Mouse (Mus musculus): ENCODE results near the gene Gm9780.
"Not testable (repeated sequence)": the region's sequence is repeated elsewhere in the genome, so short reads cannot be mapped to it uniquely, and the experiment has no call there.

Gene Gm9780

DNA sequence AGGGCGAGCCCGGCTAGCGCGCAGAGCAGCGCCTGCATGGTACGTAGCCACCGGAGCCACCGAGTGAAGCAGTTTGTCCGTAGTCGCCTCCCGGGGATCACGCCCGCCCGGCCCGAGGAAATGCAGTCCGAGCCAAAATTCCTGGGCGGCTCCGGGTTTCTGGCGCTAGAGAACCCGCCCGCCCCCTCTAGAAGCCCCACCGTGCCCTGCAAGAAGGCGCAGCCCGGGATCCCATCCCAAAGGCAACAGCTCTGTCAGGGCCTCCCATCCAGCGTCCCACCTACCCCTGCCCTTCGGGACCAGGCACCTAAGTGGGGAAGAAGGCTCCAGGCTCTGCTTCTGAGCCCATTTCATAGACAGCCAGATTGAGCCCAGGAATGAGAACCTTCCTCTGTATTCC lies at the start of gene Gm9780:
Gene Gm9780, minus strand, starts transcription at position 101 of the 400 bp plus-strand sequence.
- not testable (repeated sequence) for DNase-seq (ENCODE audit: low spot score in 2 of 2)

DNA sequence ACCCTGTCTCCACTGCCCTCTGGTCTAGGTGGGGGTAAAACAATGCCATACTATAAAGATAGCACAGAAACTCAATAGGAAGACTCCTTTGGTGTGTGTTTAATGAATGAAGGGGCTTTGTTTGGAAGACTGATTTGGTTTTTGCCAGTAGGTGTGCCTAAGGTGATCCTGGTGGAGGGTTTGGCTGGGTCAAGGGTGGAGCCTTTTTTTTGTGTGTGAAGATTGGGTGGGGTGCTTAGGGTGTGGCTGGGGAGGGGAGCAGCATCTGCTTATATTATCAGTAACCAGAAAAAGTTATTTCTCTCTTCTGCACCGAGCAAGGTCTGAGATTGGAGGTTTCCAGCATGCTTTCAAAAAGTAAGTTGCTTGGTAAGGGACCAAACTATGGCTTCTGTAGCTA lies 39.5 kb upstream of the Gm9780 start, which contains the start of gene Cphx3:
Gene Cphx3, plus strand, starts transcription at position 301 of the 400 bp plus-strand sequence.
- DNase-seq (ENCODE audit: low spot score in 2 of 2) = not testable (repeated sequence)

DNA sequence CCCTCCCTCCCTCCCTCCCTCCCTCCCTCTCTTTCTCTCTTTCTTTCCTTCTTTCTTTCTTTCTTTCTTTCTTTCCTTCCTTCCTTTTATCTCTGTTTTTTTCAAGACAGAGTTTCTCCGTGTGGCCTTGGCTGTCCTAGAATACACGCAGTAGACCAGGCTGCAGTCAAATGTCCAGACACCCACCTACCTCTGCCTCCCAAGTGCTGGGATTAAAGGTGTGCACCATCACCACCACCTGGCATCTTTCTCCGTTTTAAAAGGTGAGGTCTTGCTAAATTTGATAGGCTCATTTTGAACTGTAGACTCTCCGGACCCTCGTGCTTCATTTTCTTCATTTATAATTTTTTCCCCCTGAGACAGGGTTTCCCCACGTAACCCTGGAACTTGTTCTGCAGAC lies 38.7 kb upstream of the Gm9780 start, which contains the start of gene Cphx2:
Gene Cphx2, plus strand, starts transcription at position 301 of the 400 bp plus-strand sequence.
- DNase-seq (ENCODE audit: low spot score in 2 of 2) = not testable (repeated sequence)

DNA sequence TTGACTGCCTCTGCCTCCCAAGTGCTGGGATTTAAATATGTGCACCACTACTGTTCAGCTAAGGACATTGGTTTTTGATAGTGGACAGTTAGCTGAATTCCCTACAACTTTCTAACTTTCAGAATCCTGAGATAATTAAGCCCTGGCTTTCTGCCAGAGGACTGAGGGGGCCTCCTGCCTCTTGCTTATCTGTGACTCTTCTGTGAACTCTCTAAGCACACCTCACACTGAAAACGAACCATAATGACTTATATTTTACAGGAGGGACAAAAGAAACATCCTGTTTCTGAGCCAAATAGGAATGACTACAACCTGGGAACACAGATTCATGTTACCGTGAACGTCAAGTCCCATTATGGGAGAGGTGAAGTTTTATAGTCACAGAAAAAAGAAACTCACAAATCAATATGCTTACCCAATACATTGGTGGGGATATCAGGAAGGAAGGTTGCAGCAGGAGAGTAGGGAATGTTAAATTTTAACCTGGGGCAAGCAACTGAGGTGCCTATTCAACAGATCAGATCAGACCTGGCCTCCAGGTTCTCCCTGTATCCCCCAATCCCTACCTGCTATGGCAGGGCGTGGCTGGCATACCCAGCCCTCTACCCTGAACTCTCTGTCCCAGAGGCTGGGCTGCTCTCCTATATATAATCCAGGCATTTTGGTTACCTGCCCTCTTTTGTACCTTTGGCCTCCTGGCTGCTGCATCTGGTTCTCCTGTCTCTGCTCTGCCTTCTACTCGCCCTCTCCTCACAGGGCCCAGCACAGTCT lies 34.3 kb upstream of the Gm9780 start:
- DNase-seq (ENCODE audit: low spot score in 2 of 2) = not testable (repeated sequence)

DNA sequence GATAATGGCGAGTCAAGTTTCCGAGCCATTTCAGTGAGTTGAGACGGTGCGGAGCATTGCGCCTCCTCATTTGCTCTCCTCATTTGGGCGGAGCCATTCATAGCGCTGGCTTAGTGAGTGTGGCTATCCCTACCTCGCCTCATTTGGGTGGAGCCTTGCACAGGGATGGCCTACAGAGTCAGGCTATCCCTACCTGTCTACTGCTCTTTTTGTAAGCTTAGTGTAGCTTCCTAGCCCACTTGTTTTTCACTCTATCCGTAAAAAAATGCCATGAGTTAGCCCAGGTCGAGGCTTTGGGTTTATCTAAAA lies 24.8 kb upstream of the Gm9780 start, which contains the start of gene Tmem254c:
Gene Tmem254c, minus strand, starts transcription at position 31 of the 309 bp plus-strand sequence.
- not testable (repeated sequence) for DNase-seq (ENCODE audit: low spot score in 2 of 2)

DNA sequence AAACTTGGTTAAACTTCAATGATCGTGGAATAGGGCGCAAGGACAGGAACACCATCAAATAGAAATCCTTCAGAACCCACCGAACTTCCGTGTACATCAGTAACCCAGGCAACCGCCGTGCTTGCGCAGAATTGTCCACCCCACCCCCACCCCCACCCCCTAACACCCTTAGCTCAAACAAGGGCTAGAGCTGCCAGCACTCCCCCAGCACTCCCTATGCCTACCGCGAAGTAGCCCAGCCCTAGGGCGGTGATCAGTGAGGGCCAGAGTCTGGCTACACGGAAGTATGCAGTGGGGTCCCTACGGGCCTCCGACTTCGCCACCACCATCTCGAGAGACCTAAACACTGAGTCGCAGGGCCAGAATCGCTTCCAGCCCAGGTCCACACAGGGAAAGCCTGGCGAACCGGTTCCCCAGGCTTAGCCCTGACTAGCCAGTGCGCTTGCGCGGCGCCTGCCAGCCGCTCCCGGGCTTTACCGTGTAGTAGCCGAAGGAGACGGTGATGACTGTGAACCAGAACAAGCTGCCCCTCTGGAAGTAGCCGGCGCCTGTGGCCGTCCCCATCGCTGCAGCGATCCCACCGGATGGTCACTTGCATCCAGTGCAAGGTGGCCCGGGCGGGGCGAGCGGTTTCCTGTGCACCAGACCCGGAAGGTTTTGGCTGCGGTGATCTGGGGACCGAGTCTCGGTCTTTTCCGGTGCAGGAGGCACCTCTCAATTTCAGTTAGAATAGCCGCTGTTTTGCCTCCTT lies 24.2 kb upstream of the Gm9780 start:
- not testable (repeated sequence) for DNase-seq (ENCODE audit: low spot score in 2 of 2)

DNA sequence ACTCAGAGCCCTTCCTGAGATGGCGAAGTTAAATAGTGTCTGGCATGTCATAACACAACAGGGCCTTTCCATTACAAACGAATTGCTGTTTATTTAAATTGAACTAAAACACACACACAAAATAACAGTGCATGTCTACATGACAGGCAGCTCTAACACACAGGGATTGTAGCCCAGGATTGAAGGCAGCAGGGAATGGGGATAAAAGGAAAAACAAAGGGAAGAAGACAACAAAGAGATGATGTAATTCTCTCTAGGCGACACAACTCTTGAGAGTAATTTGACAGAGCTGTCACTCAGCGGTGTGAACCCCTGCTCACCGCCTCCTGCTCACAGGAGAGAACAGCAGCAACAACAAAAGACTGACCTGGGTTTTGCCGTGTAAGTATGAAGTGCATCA lies 16.9 kb upstream of the Gm9780 start:
- not testable (repeated sequence) for DNase-seq (ENCODE audit: low spot score in 2 of 2)

DNA sequence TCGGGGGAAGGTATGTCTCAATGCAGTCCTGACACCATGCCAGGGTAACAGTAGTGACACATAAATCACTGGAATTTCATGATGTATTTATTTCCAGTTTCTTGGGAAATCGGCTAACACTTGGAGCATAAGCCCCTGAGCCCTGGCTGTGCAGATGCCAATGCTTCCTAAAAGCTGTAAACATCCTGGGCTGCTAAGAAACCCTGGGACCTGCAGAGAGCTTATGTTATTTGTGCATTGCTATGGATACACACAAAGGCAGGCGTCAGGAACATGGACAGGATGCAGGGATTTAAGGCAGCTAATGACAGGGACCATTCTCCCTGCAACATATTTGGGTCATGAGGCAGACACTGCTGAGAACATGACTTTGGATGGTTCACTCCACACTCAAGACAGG lies 15.7 kb upstream of the Gm9780 start:
- DNase-seq (ENCODE audit: low spot score in 2 of 2) = not testable (repeated sequence)

DNA sequence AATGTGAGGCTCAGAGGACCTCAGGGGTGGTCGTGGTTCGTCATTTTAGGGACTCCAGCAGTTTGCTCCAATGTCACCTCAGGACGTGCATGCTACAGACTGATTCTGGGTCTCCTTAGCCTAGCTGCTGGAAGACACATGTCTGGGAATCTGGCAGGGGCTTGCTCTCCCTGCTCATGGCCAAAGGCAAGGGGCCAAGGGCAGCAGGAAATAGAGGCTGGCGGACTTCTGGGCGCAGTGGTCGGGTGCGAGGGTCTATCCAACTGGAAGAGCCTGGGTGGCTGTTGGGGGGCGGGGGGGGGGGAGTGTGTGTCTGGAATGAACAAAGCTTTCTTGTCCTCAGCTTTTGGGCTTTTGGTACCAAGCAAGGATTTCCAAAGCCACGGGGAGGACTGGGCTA lies 6.3 kb upstream of the Gm9780 start:
- DNase-seq (ENCODE audit: low spot score in 2 of 2) = not testable (repeated sequence)

DNA sequence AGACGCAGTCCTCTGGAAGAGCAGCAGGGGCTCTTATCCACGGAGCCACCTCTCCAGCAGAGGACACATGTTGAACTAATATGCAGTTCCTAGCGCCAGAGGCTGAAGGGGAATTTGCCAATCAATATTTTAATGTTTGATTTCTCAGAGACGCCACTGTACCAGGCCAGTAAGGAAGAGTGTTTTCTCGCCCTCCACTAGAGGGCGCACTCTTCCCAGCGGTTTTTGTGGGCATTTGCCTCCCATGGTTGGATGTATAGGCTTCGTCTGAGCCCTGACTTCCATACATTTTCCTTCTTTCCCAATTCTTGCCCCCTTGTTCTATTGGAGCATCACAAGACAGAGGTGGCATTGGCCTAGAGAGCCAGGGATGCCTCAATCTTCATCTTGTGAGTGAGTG lies 4.5 kb upstream of the Gm9780 start:
- DNase-seq (ENCODE audit: low spot score in 2 of 2) = not testable (repeated sequence)

DNA sequence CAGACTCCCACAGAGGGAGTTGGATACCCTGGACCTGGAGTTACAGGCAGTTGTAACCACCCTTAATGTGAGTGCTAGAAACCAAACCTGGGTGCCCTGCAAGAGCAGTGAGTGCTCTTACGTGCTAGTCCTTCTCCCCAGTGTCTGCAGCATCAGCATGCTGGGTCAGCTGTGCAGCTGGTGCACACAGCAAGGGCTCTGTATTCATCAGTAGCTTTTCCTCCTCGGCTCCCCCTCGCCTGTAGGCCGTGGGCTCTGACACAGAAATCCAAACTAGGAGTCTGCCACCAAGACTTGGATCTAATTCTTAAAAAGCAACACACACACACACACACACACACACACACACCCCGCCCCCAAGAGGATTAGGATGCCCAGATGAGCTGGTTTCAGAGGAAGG lies 2.5 kb upstream of the Gm9780 start:
- DNase-seq (ENCODE audit: low spot score in 2 of 2) = not testable (repeated sequence)

DNA sequence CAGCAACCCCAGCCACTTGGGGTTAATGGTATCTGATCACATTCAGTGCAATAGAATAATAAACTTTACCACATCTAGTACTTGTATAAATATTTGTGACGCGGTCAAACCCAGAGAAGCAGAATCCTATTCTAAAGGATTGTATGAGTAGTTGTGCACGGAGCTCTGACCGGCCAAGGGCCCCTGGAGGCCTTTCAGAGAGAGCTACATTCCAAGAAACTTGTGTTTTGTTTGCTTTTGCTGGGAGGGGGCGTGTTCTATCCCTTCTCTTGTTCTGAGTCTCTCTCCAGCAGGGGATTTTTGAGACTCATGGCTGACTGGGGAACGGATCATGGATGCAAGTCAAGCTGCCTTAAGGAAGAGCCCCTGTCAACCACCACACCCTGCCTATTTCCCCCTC lies 7.1 kb downstream of the Gm9780 start:
- not testable (repeated sequence) for DNase-seq (ENCODE audit: low spot score in 2 of 2)

DNA sequence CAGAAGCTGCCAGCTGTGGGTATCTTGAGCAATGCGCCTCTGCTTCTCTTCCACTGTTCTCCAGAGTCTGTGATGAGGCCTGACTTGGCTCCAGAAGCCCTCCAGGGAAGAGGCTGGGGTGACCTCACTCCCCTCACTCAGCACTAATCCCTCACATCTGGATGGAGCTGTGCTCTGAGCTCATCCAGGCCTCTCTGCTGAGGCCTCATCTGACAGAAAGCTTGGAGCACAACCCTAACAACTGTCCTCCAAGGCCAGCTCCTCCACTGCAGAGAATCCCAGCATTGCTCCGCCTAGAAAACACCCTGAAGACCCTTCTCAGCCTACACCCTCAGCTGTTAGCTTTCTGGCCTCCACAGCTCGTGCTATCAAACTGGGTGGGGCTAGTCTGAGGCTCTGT lies 8.1 kb downstream of the Gm9780 start:
- not testable (repeated sequence) for DNase-seq (ENCODE audit: low spot score in 2 of 2)

DNA sequence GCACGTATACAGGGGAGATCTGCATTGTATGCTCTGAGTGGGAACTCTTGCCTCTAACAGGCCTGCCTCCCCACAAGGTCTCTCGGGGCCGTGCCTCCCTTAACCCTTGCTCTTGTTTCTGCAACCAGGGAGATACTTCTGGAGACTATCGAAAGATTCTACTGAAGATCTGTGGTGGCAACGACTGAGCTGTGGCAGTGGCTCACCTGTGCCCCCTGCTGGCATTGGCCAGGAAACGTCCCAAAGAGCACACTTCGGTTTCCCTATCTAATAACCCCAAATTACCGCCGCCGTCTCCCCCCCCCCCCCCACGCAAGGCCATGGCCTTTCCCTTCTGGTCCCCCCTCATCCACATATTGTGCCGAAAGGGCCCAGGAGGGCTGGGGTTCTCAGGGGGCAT lies 16.9 kb downstream of the Gm9780 start:
- DNase-seq (ENCODE audit: low spot score in 2 of 2) = not testable (repeated sequence)

DNA sequence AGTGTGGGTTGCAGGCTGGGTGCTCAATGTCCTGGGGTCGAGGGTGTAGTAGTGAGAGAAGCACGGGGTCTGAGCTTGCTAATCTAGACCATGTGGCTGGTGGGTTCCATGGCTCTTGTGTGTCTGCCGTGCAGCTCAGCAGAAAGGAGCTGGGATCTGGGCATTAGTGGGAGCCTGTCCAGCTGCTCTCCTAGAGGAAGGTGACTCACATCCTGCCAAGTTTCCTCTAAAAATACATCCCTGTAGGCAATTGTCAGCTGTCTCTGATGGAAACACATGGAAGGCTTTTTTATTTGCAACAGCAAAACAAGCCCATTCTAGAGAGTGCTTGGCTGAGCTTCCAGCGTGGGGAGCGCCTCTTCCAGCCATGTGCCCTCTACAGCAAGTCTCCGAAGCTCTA lies 19.7 kb downstream of the Gm9780 start:
- not testable (repeated sequence) for DNase-seq (ENCODE audit: low spot score in 2 of 2)

DNA sequence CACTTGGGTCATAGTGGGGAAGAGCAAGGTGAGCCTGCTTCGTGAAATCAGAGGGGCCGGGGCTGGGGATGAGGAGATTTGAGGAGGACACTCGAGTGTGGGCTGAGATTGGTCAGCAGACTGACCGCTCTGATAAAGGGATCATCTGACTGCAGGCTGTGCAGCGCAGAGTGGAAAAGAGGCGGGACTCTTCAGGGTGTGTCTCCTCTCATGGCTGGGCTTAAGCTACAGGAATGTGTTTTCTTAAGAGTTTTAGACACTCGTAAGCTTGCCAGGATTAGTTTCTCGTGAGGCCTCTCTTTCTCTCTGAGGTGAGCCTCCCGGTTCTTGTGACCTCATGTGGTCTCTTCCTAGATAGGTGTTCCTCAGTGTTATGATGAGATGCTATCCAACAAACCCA lies 21.0 kb downstream of the Gm9780 start:
- DNase-seq (ENCODE audit: low spot score in 2 of 2) = not testable (repeated sequence)

DNA sequence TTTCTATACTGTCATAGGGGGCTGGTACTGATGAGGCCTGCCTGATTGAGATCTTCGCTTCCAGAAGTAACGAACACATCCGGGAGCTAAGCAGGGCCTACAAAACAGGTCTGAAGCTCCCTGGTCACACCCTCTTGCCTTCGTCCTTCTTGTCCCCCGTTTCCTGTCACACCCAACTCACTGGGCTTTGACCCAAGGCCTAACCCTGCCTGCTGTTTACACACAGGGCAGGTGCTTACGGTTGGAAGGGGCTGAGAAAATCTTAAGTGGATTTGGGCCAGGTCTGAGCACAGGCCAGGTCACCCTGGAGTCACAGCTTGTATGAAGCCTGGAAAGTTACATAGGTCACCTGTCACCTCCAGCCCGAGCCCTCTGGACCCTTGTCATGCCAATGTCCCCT lies 26.1 kb downstream of the Gm9780 start:
- DNase-seq (ENCODE audit: low spot score in 2 of 2) = not testable (repeated sequence)

DNA sequence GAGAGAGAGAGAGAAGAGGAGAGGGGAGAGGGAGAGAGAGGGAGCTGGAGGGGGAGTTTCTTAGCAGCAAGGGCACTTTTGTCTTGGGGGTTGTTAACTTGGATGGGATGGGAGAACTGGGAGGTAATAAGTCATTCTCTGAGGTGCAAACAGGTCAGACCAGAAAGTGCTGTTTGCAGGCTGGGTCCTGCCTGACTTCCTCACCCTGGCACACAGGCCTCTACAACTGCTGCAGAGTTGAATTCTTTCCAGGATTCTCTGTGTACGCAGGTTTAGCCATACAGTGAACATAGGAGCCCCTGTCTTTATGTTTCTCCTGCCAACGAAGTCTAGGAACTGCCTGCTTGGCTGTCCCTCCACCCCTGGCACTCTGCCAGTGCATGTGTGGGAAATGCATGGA lies 35.0 kb downstream of the Gm9780 start:
- DNase-seq (ENCODE audit: low spot score in 2 of 2) = not testable (repeated sequence)

DNA sequence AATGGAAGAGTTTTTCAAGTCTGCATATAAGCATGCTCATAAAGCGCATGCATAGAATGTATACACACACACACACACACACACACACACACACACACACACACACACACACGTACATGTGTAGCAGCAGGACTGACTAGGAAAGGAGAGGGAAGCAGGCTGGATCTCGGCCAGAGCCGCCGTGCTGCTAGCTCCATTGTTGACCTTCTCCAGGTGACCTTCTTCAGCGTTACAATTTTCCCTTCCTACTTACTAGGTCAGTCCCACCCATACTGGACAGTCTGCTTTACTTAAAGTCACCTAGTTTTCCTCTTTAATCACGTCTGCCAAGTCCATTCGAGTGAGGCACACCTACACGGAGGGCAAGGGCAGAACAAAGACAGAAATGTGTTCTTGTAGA lies 60.6 kb downstream of the Gm9780 start:
- DNase-seq (ENCODE audit: low spot score in 2 of 2) = not testable (repeated sequence)

DNA sequence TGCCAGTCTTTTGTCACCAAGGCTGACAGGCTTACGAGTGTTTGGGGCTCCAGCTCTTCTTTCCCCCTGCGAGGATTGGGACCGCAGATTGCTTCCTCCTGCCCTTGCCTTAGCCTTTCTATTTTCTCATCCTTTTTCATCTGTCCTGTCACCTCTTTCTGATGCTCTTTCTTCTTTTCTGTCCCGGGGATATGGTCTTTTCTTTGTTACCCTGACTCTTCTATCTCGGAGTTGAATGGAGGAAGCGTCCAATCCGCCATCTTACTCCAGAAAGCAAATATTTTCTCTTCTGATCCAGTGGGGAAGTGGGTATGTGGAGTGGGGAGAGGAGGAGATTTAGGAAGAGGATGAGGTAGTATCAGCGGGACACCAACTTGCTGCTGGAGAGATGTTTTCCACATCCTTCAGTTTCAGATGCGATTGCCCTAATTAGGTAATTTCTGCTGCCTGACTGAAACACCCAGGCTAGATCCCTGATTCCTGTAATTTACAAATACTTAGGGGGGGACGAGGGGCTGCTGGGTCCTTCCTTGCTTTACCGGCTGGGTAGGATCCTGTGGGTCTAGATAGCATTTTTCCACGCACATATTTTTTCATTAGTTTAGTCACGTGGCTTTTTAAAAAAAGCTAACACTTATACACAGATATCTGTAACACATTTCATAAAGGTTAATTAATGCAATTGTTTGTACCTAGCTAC lies 63.1 kb downstream of the Gm9780 start:
- not testable (repeated sequence) for DNase-seq (ENCODE audit: low spot score in 2 of 2)

DNA sequence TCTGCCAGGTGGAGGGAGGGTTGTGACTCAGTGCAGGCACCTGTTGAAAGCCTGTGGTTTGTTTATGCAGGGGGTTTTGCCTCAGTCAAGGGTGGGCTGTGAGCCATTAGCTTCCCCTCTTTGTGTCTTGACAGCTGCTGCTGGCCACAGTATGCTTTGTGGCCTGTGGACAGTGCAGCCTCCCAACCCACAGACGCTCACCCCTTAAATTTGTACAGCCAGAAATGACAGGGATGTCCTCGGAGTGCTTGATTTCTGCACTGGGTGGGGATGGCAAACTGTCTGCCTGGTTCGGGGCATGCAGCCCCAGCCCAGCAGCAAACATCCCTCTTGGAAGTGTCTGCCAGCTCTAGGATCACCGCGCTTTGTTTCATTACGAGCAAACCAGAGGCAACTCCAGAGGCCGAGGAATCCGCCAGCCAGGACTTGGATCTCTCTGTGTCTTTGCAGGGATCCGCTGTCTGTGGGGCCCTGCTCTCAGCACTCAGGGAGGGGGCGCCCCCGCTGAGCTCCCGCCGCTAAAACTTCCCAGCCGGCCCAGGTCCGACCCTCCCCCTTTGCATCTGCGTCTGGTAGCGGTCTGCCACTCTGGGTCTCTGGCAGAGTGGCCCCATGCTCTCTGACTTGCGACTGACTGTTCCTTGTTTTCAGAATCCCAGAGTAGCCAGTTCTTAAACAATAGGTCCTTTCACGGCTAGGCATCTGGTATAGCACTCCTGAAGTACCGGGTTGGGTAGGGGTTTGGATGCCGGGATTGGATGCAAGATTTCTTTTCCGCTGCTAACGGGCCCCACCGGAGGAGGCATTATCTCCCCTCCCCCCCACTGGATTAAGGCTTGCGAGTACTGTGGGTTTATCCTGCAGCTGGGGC lies 63.9 kb downstream of the Gm9780 start, which contains the start of gene Duxbl1:
Gene Duxbl1, plus strand, starts transcription at position 207 of the 871 bp plus-strand sequence.
- not testable (repeated sequence) for DNase-seq (ENCODE audit: low spot score in 2 of 2)

All from frontal cortex, postnatal 14 days (tissue).